Mouse (Mus musculus) limb, embryonic 12.5 days (tissue): ENCODE results near the gene Smim23. TPM values are rescaled to one million over a fixed set of nuclear protein-coding genes. Genes with fewer than 3 reads are reported as not detected.

ENCODE experiments used
- ATAC-seq: fragments of 200-750 bp; cut with Nextera tagmentation; 2 replicates; pipeline ENCODE4 v1.8.0; 2017; ENCODE audit warnings: low read depth, moderate TSS enrichment; ENCODE audit not compliant: insufficient number of reproducible peaks, insufficient read depth, low FRiP score, low TSS enrichment
- H3K27ac ChIP-seq: fragments of 300-500 bp; sonication (generic); 2 replicates; pipeline ENCODE4 v1.5.1; 2016; ENCODE audit warnings: mild to moderate bottlenecking, moderate library complexity
- H3K27me3 ChIP-seq: fragments of 300-500 bp; sonication (generic); 2 replicates; pipeline ENCODE4 v1.6.1; 2016; ENCODE audit warnings: mild to moderate bottlenecking, moderate library complexity
- H3K36me3 ChIP-seq: fragments of 300-500 bp; sonication (generic); 2 replicates; pipeline ENCODE4 v1.6.1; 2016; ENCODE audit warnings: mild to moderate bottlenecking, moderate library complexity
- H3K4me1 ChIP-seq: fragments of 300-500 bp; sonication (generic); replicated peaks from 2 replicates; pipeline ENCODE4 v1.6.1; 2016
- H3K4me2 ChIP-seq: fragments of 300-500 bp; sonication (generic); 2 replicates; pipeline ENCODE4 v1.6.1; 2016; ENCODE audit warnings: mild to moderate bottlenecking, moderate library complexity
- H3K4me3 ChIP-seq: fragments of 300-500 bp; sonication (generic); replicated peaks from 2 replicates; pipeline ENCODE4 v1.5.1; 2016; ENCODE audit warnings: mild to moderate bottlenecking
- H3K9ac ChIP-seq: fragments of 300-500 bp; sonication (generic); replicated peaks from 2 replicates; pipeline ENCODE4 v1.6.1; 2016; ENCODE audit warnings: mild to moderate bottlenecking, moderate library complexity
- H3K9me3 ChIP-seq: fragments of 300-500 bp; sonication (generic); 2 replicates; pipeline ENCODE4 v1.6.1; 2016; ENCODE audit warnings: mild to moderate bottlenecking, moderate library complexity
- WGBS: fragments of 180-500 bp; shearing (Covaris S2); methylation state at CpG from one replicate; pipeline ENCODE4 v1.1.7; 2016; 5-methylcytosine and 5-hydroxymethylcytosine counted together
- polyA plus RNA-seq: library from polyadenylated mRNA; unstranded; fragments of >200 nt; fragmentation: Nextera tagmentation; extraction: Ambion mirVana; gene quantifications from 2 replicates; pipeline ENCODE4 v1.2.1, GENCODE M21; 2016

Gene Smim23
- not detected in 2 replicates for polyA plus RNA-seq

- Histone ChIP-seq H3K27me3 (peaks cover 4% of the 10 kb centered on the region; the same call in 1 of the 2 replicates), H3K36me3 (no peaks in the 10 kb centered on the region), H3K4me1 (peaks cover 8% of the 10 kb centered on the region; the same call in 1 of the 2 replicates), H3K9me3 (no peaks in the 10 kb centered on the region), H3K9ac (no peak within 1 kb of the TSS), H3K27ac (no peak within 1 kb of the TSS), H3K4me3 (no peak within 1 kb of the TSS), H3K4me2 (no peak within 1 kb of the TSS)
- ATAC-seq = no peak
- WGBS = 96% methylated on average over 1 of the region's 1 CpGs
Measured at GRCm38 (mm10) chr11:32824505-32824904, at the start of gene Smim23. Gene Smim23 (minus strand): TSS chr11:32824605.

GRCm38 (mm10) chr11:32868619-32869383, 44.4 kb upstream of the Smim23 start:
- Histone ChIP-seq H3K4me2 (no peak overlapping the region), H3K9ac (no peak overlapping the region), H3K4me3 (no peak overlapping the region), H3K27me3 (no peaks in the 10 kb centered on the region; the same call in 1 of the 2 replicates), H3K4me1 (peaks cover 25% of the 10 kb centered on the region), H3K36me3 (no peaks in the 10 kb centered on the region), H3K9me3 (peaks cover 5% of the 10 kb centered on the region), H3K27ac (no peak overlapping the region)
- ATAC-seq = no peak
- WGBS = 79% methylated on average over 10 of the region's 10 CpGs

GRCm38 (mm10) chr11:32864615-32865014, 40.2 kb upstream of the Smim23 start:
- no peak overlapping the region for H3K4me3 ChIP-seq
- no peaks in the 10 kb centered on the region for H3K36me3 ChIP-seq
- no peaks in the 10 kb centered on the region for H3K9me3 ChIP-seq
- WGBS = 91% methylated on average over 5 of the region's 5 CpGs
- no peak overlapping the region for H3K4me2 ChIP-seq
- peaks cover 25% of the 10 kb centered on the region for H3K4me1 ChIP-seq
- no peak for ATAC-seq
- H3K27me3 ChIP-seq = no peaks in the 10 kb centered on the region; the same call in 1 of the 2 replicates
- no peak overlapping the region for H3K27ac ChIP-seq
- H3K9ac ChIP-seq = no peak overlapping the region

GRCm38 (mm10) chr11:32857418-32857879, 33.0 kb upstream of the Smim23 start:
- no peak overlapping the region for H3K4me3 ChIP-seq
- H3K9ac ChIP-seq = no peak overlapping the region
- no peaks in the 10 kb centered on the region for H3K36me3 ChIP-seq
- WGBS = 35% methylated on average over 8 of the region's 8 CpGs
- peak overlapping the region; percentile 41; the same call in 1 of the 2 replicates for H3K27ac ChIP-seq
- H3K4me1 ChIP-seq = peaks cover 12% of the 10 kb centered on the region
- no peak overlapping the region for H3K4me2 ChIP-seq
- 0 out of 2 replicates have a peak, but pooled peaks cover 4% of the 10 kb centered on the region for H3K27me3 ChIP-seq
- no peaks in the 10 kb centered on the region for H3K9me3 ChIP-seq
- ATAC-seq = no peak

- peaks cover 5% of the 10 kb centered on the region for H3K4me1 ChIP-seq
- no peaks in the 10 kb centered on the region for H3K9me3 ChIP-seq
- no peak for ATAC-seq
- H3K27ac ChIP-seq = 0 out of 2 replicates have a peak overlapping the region, but pooled peaks have one; percentile 53
- no peak overlapping the region for H3K9ac ChIP-seq
- 44% methylated on average over 20 of the region's 20 CpGs for whole genome bisulfite sequencing
- no peaks in the 10 kb centered on the region for H3K27me3 ChIP-seq
- no peak overlapping the region for H3K4me3 ChIP-seq
- H3K36me3 ChIP-seq = no peaks in the 10 kb centered on the region
- no peak overlapping the region for H3K4me2 ChIP-seq
Measured at GRCm38 (mm10) chr11:32846682-32847222, 22.3 kb upstream of the Smim23 start.

GRCm38 (mm10) chr11:32841169-32841568, 16.8 kb upstream of the Smim23 start:
- ATAC-seq = no peak
- Histone ChIP-seq H3K4me1 (peaks cover 19% of the 10 kb centered on the region), H3K4me2 (no peak overlapping the region), H3K4me3 (no peak overlapping the region), H3K9ac (no peak overlapping the region), H3K9me3 (0 out of 2 replicates have a peak, but pooled peaks cover 1% of the 10 kb centered on the region), H3K36me3 (no peaks in the 10 kb centered on the region), H3K27me3 (no peaks in the 10 kb centered on the region), H3K27ac (0 out of 2 replicates have a peak overlapping the region, but pooled peaks have one; percentile 23)
- 51% methylated on average over 5 of the region's 5 CpGs for WGBS

- no peak overlapping the region for H3K4me3 ChIP-seq
- WGBS = 38% methylated on average over 9 of the region's 9 CpGs
- no peaks in the 10 kb centered on the region for H3K36me3 ChIP-seq
- H3K9ac ChIP-seq = no peak overlapping the region
- no peak; the same call in 1 of the 2 replicates for ATAC-seq
- H3K4me2 ChIP-seq = no peak overlapping the region
- H3K4me1 ChIP-seq = peaks cover 22% of the 10 kb centered on the region
- peak overlapping the region; percentile 73 for H3K27ac ChIP-seq
- H3K9me3 ChIP-seq = 0 out of 2 replicates have a peak, but pooled peaks cover 5% of the 10 kb centered on the region
- H3K27me3 ChIP-seq = peaks cover 3% of the 10 kb centered on the region; the same call in 1 of the 2 replicates
Measured at GRCm38 (mm10) chr11:32840256-32840655, 15.9 kb upstream of the Smim23 start.

GRCm38 (mm10) chr11:32835022-32835421, 10.6 kb upstream of the Smim23 start:
- no peak for ATAC-seq
- no peak overlapping the region for H3K4me2 ChIP-seq
- WGBS = 11% methylated on average over 8 of the region's 8 CpGs

GRCm38 (mm10) chr11:32834367-32834918, 10.0 kb upstream of the Smim23 start:
- H3K4me2 ChIP-seq = no peak overlapping the region
- no peak overlapping the region for H3K27ac ChIP-seq
- H3K4me3 ChIP-seq = no peak overlapping the region
- 0 out of 2 replicates have a peak, but pooled peaks cover 5% of the 10 kb centered on the region for H3K9me3 ChIP-seq
- peaks cover 11% of the 10 kb centered on the region for H3K4me1 ChIP-seq
- H3K27me3 ChIP-seq = peaks cover 7% of the 10 kb centered on the region; the same call in 1 of the 2 replicates
- WGBS = 18% methylated on average over 13 of the region's 13 CpGs
- no peaks in the 10 kb centered on the region for H3K36me3 ChIP-seq
- no peak for ATAC-seq
- H3K9ac ChIP-seq = no peak overlapping the region

More at GRCm38 (mm10) chr11:32835022-32835421, 10.6 kb upstream of the Smim23 start:
- H3K36me3 ChIP-seq = no peaks in the 10 kb centered on the region
- no peak overlapping the region for H3K9ac ChIP-seq
- H3K27me3 ChIP-seq = peaks cover 7% of the 10 kb centered on the region; the same call in 1 of the 2 replicates
- H3K4me3 ChIP-seq = no peak overlapping the region
- no peak overlapping the region for H3K27ac ChIP-seq
- H3K9me3 ChIP-seq = 0 out of 2 replicates have a peak, but pooled peaks cover 5% of the 10 kb centered on the region
- peaks cover 14% of the 10 kb centered on the region for H3K4me1 ChIP-seq

- H3K27me3 ChIP-seq = peaks cover 4% of the 10 kb centered on the region; the same call in 1 of the 2 replicates
- no peak overlapping the region for H3K9ac ChIP-seq
- ATAC-seq = no peak
- no peak overlapping the region for H3K4me2 ChIP-seq
- H3K4me1 ChIP-seq = peaks cover 4% of the 10 kb centered on the region; the same call in 1 of the 2 replicates
- H3K27ac ChIP-seq = no peak overlapping the region
- H3K4me3 ChIP-seq = no peak overlapping the region
- no peaks in the 10 kb centered on the region for H3K9me3 ChIP-seq
- no peaks in the 10 kb centered on the region for H3K36me3 ChIP-seq
- WGBS = 86% methylated on average over 12 of the region's 12 CpGs
Measured at GRCm38 (mm10) chr11:32817566-32817965, 6.8 kb downstream of the Smim23 start.

GRCm38 (mm10) chr11:32814286-32814685, 10.1 kb downstream of the Smim23 start:
- Histone ChIP-seq H3K36me3 (no peaks in the 10 kb centered on the region), H3K4me3 (no peak overlapping the region), H3K27ac (no peak overlapping the region), H3K4me1 (peaks cover 10% of the 10 kb centered on the region), H3K27me3 (no peaks in the 10 kb centered on the region; the same call in 1 of the 2 replicates), H3K9me3 (no peaks in the 10 kb centered on the region), H3K4me2 (no peak overlapping the region), H3K9ac (no peak overlapping the region)
- WGBS = 88% methylated on average over 8 of the region's 8 CpGs
- ATAC-seq = no peak
